Mouse (Mus musculus): Measurements from ENCODE around the gene Plagl2.

- TF ChIP-seq CTCF (IDR thresholded peaks at IDR 0.05; ENCODE audit: low read depth, low read length): no peak
- no peak for TF ChIP-seq POLR2A (IDR thresholded peaks at IDR 0.05; ENCODE audit: extremely low read depth, insufficient read depth, low read length)
Measured at GRCm38 (mm10) chr2:153259030-153259863, 18.0 kb upstream of the Plagl2 start.

Data from liver, adult 2 months (tissue).